Mouse (Mus musculus) limb, embryonic 12.5 days (tissue): Measurements from ENCODE around the gene Il6st. TPM values are rescaled to one million over a fixed set of nuclear protein-coding genes. Genes with fewer than 3 reads are reported as not detected.

Source experiments
- ATAC-seq: fragments of 200-750 bp; cut with Nextera tagmentation; 2 replicates; pipeline ENCODE4 v1.8.0; 2017; ENCODE audit warnings: low read depth, moderate TSS enrichment; ENCODE audit not compliant: insufficient number of reproducible peaks, insufficient read depth, low FRiP score, low TSS enrichment
- H3K27ac ChIP-seq: fragments of 300-500 bp; sonication (generic); 2 replicates; pipeline ENCODE4 v1.5.1; 2016; ENCODE audit warnings: mild to moderate bottlenecking, moderate library complexity
- H3K27me3 ChIP-seq: fragments of 300-500 bp; sonication (generic); 2 replicates; pipeline ENCODE4 v1.6.1; 2016; ENCODE audit warnings: mild to moderate bottlenecking, moderate library complexity
- H3K36me3 ChIP-seq: fragments of 300-500 bp; sonication (generic); 2 replicates; pipeline ENCODE4 v1.6.1; 2016; ENCODE audit warnings: mild to moderate bottlenecking, moderate library complexity
- H3K4me1 ChIP-seq: fragments of 300-500 bp; sonication (generic); replicated peaks from 2 replicates; pipeline ENCODE4 v1.6.1; 2016
- H3K4me2 ChIP-seq: fragments of 300-500 bp; sonication (generic); 2 replicates; pipeline ENCODE4 v1.6.1; 2016; ENCODE audit warnings: mild to moderate bottlenecking, moderate library complexity
- H3K4me3 ChIP-seq: fragments of 300-500 bp; sonication (generic); replicated peaks from 2 replicates; pipeline ENCODE4 v1.5.1; 2016; ENCODE audit warnings: mild to moderate bottlenecking
- H3K9ac ChIP-seq: fragments of 300-500 bp; sonication (generic); replicated peaks from 2 replicates; pipeline ENCODE4 v1.6.1; 2016; ENCODE audit warnings: mild to moderate bottlenecking, moderate library complexity
- H3K9me3 ChIP-seq: fragments of 300-500 bp; sonication (generic); 2 replicates; pipeline ENCODE4 v1.6.1; 2016; ENCODE audit warnings: mild to moderate bottlenecking, moderate library complexity
- WGBS: fragments of 180-500 bp; shearing (Covaris S2); methylation state at CpG from one replicate; pipeline ENCODE4 v1.1.7; 2016; 5-methylcytosine and 5-hydroxymethylcytosine counted together
- polyA plus RNA-seq: library from polyadenylated mRNA; unstranded; fragments of >200 nt; fragmentation: Nextera tagmentation; extraction: Ambion mirVana; gene quantifications from 2 replicates; pipeline ENCODE4 v1.2.1, GENCODE M21; 2016

The Il6st gene
- polyA plus RNA-seq, 1 experiment from 2014 or later = 25.7 TPM

DNA sequence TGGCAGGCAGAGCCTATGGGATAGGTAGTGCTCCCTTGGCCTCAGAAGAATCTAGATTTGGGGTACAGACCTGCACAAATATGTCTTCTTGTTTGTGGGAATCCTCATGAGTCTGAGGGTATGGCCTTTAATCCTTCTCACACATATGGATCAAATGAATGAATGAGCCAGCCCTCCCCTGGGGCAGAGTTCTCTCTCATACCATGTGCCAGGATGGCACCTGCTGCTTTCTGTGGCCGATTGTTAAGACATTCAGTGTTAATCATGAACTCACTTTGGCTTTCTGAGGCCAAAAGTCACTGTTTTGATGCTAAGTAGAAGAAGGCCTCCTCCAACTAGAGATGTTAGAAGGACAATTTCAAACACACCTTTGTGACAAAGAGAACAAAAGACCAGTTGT is 63.3 kb downstream of the Il6st start:
- WGBS = 62% methylated on average over 1 of the region's 1 CpGs
- no peak overlapping the region for H3K9ac ChIP-seq
- no peaks in the 10 kb centered on the region for H3K4me1 ChIP-seq
- H3K36me3 ChIP-seq = no peaks in the 10 kb centered on the region
- no peak overlapping the region for H3K27ac ChIP-seq
- no peak overlapping the region for H3K4me2 ChIP-seq
- H3K4me3 ChIP-seq = no peak overlapping the region
- H3K9me3 ChIP-seq = no peaks in the 10 kb centered on the region; the same call in 1 of the 2 replicates
- ATAC-seq = no peak
- no peaks in the 10 kb centered on the region for H3K27me3 ChIP-seq

DNA sequence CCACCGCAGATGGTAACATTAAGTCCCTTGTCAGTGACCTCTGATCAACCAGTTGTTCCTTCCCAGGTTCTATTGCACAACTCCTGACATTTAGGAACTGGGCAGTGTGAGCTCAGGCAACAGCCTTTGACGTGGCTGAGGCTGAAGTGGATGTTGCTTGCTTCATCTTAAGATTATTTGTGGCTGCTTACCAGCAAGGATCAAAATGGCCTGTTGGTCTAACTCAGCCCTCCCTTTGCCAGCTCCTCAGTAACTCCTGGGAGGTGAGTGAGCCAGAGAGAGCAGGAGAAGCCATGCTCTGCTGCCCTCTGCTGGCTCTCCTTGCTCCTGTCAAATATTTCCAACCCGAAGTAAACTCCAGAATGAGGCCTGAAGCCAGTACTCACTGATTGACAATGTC is 66.0 kb downstream of the Il6st start:
- Histone ChIP-seq H3K27ac (no peak overlapping the region), H3K27me3 (no peaks in the 10 kb centered on the region), H3K4me2 (no peak overlapping the region), H3K4me1 (no peaks in the 10 kb centered on the region), H3K4me3 (no peak overlapping the region), H3K9ac (no peak overlapping the region), H3K36me3 (no peaks in the 10 kb centered on the region), H3K9me3 (no peaks in the 10 kb centered on the region; the same call in 1 of the 2 replicates)
- no peak for ATAC-seq
- 36% methylated on average over 3 of the region's 3 CpGs for WGBS

DNA sequence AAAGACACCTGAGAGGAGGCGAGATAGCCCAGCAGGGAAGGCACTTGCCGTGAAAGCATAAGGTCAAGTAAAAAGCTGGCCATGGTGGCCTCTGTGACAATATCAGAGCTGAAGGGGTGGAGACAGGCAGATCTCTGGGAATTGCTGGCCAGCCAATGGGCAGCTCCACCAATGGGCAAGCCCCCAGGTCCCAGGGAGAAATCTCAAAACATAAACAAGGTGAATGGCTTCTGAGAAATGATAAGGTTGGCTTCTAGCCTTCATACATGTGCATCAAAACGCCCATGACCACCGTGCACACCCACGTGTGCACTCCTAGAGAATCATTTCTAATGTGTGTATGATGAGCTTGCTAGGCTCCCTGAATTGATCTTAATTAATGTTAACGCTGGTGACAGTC is 68.4 kb downstream of the Il6st start:
- no peak for ATAC-seq
- Histone ChIP-seq H3K9me3 (no peaks in the 10 kb centered on the region), H3K9ac (no peak overlapping the region), H3K27ac (no peak overlapping the region), H3K4me2 (no peak overlapping the region), H3K27me3 (no peaks in the 10 kb centered on the region), H3K4me1 (no peaks in the 10 kb centered on the region), H3K4me3 (no peak overlapping the region), H3K36me3 (no peaks in the 10 kb centered on the region)
- WGBS = 83% methylated on average over 6 of the region's 6 CpGs

DNA sequence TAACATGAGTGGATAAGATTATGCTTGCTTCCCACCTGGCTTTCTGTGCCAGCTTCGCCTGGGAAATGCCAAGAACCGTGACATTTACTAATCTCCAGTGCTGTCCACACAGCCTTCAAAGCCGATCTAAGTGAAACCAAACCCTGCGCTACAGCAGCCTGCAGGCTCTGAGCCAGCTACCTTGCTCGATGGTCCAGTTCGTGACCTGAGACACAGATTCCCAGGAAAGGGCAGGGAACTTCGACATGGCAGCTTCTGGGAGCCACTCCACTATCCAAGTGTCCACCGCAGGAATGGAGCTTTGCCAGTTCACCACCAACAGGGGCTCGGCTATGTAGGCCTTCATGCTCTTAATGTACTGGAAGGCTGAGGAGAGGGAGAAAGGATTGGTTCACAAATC is 69.7 kb downstream of the Il6st start:
- Histone ChIP-seq H3K36me3 (no peaks in the 10 kb centered on the region), H3K27me3 (no peaks in the 10 kb centered on the region), H3K4me2 (no peak overlapping the region), H3K9ac (no peak overlapping the region), H3K4me3 (no peak overlapping the region), H3K9me3 (no peaks in the 10 kb centered on the region), H3K4me1 (no peaks in the 10 kb centered on the region), H3K27ac (no peak overlapping the region)
- WGBS = 68% methylated on average over 9 of the region's 9 CpGs
- ATAC-seq = no peak

DNA sequence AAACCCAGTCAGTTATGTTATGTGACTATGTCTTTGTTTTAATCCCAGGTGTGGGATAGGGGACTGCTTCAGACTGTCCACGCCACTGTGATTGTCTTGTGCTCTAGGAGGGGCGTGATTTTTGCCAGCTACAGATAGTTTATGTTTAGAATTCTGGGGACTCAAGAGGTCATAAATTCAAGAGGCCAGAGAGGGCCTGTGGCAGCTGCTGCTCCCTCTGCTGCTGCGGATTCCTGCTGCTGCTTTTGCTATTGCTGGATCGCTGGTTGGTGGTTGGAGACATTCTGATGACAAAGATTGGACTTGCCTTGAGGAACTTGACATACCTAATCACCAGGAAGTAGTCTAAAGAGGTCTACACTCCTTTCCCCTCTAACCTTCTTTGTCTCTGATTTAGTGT is 72.7 kb downstream of the Il6st start:
- Histone ChIP-seq H3K9ac (no peak overlapping the region), H3K4me2 (no peak overlapping the region), H3K27ac (no peak overlapping the region), H3K27me3 (no peaks in the 10 kb centered on the region), H3K4me3 (no peak overlapping the region), H3K4me1 (no peaks in the 10 kb centered on the region), H3K9me3 (no peaks in the 10 kb centered on the region), H3K36me3 (no peaks in the 10 kb centered on the region)
- WGBS = 44% methylated on average over 4 of the region's 4 CpGs
- ATAC-seq = no peak

DNA sequence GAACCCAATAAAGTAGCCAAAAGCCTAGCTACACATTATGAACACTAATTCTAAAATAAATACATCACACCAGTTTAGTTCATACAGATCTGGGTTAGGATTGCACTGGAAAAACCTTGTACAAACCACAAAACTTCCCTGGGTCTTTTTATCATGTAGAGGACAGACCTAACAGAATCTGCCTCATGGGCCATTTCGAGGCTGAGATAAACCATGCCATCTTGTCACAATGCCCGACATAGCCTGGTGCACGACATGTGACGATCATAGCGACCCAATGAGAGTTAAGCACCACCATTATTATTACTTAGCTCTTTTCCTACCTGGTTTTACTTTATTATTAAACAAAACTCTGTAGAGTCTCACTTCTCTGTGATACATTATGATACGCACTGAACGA is 73.2 kb downstream of the Il6st start:
- Histone ChIP-seq H3K27ac (no peak overlapping the region), H3K4me2 (no peak overlapping the region), H3K9ac (no peak overlapping the region), H3K36me3 (no peaks in the 10 kb centered on the region), H3K27me3 (no peaks in the 10 kb centered on the region), H3K4me1 (no peaks in the 10 kb centered on the region), H3K4me3 (no peak overlapping the region), H3K9me3 (no peaks in the 10 kb centered on the region)
- 91% methylated on average over 7 of the region's 7 CpGs for WGBS
- ATAC-seq = no peak

DNA sequence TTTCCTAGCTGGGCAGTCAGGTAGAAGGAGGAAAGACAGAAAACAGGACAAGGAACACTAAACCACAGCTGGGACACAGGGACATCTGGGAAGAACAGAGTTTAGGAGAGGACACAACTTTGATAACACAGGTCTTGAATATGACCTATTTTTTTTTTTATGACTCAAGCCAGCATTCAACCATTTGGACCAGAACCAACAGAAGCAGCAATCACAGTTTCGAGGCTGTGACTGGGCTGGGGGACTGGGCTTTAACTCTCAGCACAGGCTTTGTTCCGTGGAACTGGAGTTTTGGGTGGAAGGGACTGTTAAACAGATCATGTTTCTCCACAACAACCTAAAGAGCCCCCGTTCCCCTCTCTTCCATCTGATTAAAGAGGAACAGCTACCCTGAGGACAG is 76.7 kb downstream of the Il6st start:
- H3K9ac ChIP-seq = no peak overlapping the region
- no peaks in the 10 kb centered on the region for H3K27me3 ChIP-seq
- H3K27ac ChIP-seq = no peak overlapping the region
- no peak for ATAC-seq
- H3K9me3 ChIP-seq = no peaks in the 10 kb centered on the region
- no peak overlapping the region for H3K4me3 ChIP-seq
- no peaks in the 10 kb centered on the region for H3K36me3 ChIP-seq
- H3K4me1 ChIP-seq = no peaks in the 10 kb centered on the region
- no peak overlapping the region for H3K4me2 ChIP-seq
- WGBS = 46% methylated on average over 3 of the region's 3 CpGs

DNA sequence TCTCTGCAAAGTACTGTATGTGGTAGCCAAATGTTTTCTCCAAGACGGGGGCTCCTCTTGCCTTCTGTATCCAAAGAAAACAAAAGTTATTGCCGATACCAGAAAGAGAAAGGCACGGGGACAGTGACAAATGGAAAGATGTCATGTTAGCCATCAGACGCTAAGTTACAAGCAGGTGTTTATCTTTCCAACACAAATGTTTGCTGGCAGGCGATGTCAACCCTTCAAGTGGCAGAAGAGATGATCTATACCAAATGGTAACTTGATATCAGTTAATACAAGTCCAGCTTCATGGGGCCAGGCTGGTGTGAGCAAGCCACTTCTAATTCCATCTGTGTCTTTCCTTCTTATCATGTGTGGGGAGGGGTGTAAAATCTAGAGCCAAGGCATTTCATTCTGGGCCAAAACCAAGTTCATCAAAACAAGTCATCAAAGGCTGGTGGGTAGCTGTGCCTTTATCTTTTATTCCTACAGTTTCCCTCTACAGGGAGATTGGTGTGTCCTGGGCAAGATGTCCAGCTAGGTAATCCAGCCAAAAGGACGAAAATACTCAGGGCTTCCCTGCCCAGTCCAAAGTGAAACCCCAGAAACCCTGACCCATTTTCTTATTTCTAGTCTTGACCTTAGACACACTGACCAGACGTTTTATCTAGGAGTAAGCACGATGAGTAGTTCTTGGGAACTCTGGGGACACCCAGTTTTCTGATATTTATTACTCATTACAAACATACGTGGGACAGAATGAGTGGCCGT is 77.5 kb downstream of the Il6st start:
- Histone ChIP-seq H3K4me3 (no peak overlapping the region), H3K36me3 (no peaks in the 10 kb centered on the region), H3K4me1 (no peaks in the 10 kb centered on the region), H3K9ac (no peak overlapping the region), H3K9me3 (no peaks in the 10 kb centered on the region), H3K27ac (no peak overlapping the region), H3K4me2 (no peak overlapping the region), H3K27me3 (no peaks in the 10 kb centered on the region)
- WGBS = 81% methylated on average over 10 of the region's 10 CpGs
- no peak for ATAC-seq

DNA sequence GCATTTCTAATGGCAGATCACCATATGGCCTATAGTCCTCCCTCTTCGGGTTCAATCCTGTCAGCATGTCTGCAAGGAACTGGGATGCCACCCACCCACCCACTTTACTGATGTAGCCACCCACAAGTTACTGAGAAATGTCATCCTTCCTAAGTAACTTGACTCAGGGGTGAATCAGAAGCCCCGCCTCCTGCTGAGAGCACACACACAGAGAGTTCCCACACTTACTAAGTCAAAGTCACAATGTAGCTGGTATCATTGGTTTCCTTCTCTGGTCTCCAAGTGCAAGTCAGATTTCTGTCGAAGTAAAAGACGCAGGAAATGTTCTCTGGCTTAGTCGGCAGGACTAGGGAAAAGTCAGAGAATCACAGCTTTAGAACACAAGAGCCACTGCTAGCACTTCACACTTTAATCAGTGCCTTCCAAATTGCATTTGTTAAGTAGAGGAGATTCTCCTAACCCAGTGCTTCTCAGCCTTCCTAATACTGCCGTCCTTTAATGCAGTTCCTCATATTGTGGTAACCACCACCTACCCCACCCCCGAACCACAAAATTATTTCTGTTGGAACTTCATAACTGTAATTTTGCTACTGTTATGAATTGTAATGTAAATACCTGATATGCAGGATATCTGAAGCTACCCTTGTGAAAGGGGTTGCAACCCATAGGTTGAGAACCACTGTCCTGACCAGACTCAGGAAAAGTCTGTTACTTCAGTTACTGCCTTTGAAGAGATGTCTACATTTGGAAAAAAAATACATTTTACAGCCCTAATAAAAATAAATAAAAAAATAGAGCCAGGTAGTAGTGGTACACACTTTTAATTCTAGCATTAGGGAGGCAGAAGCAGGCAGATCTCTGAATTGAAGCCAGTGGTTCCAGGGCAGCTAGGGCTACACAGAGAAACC is 88.0 kb downstream of the Il6st start:
- H3K36me3 ChIP-seq = no peaks in the 10 kb centered on the region
- ATAC-seq = no peak
- 80% methylated on average over 7 of the region's 7 CpGs for WGBS
- no peaks in the 10 kb centered on the region for H3K27me3 ChIP-seq
- H3K4me1 ChIP-seq = no peaks in the 10 kb centered on the region
- H3K4me2 ChIP-seq = no peak overlapping the region
- H3K27ac ChIP-seq = no peak overlapping the region
- no peaks in the 10 kb centered on the region for H3K9me3 ChIP-seq
- H3K9ac ChIP-seq = no peak overlapping the region
- H3K4me3 ChIP-seq = no peak overlapping the region

DNA sequence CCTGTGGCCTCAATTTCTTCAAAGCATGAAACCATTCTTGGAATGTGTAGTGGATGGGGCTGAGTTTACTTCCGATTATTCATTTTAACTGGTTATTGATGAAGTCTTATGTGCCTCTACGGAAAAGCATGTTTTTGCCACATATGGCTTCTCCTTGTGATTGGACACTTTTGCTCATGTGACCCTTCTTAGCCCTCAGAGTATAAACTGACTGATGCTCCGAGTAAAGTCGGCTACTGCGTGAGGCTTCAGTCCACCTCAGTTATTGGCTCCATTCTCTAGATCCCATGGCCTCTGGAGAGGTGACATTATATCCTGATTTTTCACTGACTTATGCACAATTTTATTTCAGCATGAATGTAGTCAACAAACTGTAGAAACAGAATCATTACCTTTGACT is 89.4 kb downstream of the Il6st start:
- 88% methylated on average over 5 of the region's 5 CpGs for WGBS
- Histone ChIP-seq H3K9ac (no peak overlapping the region), H3K9me3 (no peaks in the 10 kb centered on the region)

DNA sequence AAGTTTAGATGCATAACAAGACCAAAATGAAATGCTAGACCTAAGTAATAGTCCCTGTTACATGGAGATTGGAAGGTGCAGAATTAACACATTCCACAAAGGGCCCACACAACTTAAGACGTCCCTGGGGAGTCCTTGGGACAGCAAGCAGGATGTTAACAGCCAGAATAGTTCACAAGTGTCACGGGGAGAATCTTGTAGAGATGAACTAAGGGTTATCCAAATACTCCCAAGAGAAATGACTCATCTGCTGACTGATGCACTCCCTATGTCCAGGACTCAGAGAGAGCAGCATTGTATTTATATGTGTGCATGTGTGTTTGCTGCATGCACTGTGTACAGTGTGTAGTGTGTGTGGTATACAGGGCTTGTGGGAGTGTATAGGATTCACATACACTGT is 92.6 kb downstream of the Il6st start:
- no peak for ATAC-seq
- H3K36me3 ChIP-seq = no peaks in the 10 kb centered on the region
- H3K4me1 ChIP-seq = no peaks in the 10 kb centered on the region
- 70% methylated on average over 2 of the region's 2 CpGs for WGBS
- no peak overlapping the region for H3K9ac ChIP-seq
- H3K9me3 ChIP-seq = no peaks in the 10 kb centered on the region
- H3K27me3 ChIP-seq = no peaks in the 10 kb centered on the region
- no peak overlapping the region for H3K4me2 ChIP-seq
- no peak overlapping the region for H3K4me3 ChIP-seq
- H3K27ac ChIP-seq = no peak overlapping the region

More for the DNA sequence above, 89.4 kb downstream of the Il6st start:
- Histone ChIP-seq H3K4me1 (no peaks in the 10 kb centered on the region), H3K27me3 (no peaks in the 10 kb centered on the region), H3K36me3 (no peaks in the 10 kb centered on the region), H3K27ac (no peak overlapping the region), H3K4me3 (no peak overlapping the region), H3K4me2 (no peak overlapping the region)
- no peak for ATAC-seq
